Mouse (Mus musculus): ENCODE data around the gene Gm5617. TPM values are rescaled to one million over a fixed set of nuclear protein-coding genes. Genes with fewer than 3 reads are reported as not detected.

Gm5617 gene
- total RNA-seq (2023) = 10 to 100 TPM; 15.6 to 15.7 TPM

GRCm38 (mm10) chr9:48494817-48495547 lies at the start of gene Gm5617, which contains the start of gene Rbm7:
Gm5617 (plus strand) TSS chr9:48495442.
Rbm7 (minus strand) TSS chr9:48495299.

DNA sequence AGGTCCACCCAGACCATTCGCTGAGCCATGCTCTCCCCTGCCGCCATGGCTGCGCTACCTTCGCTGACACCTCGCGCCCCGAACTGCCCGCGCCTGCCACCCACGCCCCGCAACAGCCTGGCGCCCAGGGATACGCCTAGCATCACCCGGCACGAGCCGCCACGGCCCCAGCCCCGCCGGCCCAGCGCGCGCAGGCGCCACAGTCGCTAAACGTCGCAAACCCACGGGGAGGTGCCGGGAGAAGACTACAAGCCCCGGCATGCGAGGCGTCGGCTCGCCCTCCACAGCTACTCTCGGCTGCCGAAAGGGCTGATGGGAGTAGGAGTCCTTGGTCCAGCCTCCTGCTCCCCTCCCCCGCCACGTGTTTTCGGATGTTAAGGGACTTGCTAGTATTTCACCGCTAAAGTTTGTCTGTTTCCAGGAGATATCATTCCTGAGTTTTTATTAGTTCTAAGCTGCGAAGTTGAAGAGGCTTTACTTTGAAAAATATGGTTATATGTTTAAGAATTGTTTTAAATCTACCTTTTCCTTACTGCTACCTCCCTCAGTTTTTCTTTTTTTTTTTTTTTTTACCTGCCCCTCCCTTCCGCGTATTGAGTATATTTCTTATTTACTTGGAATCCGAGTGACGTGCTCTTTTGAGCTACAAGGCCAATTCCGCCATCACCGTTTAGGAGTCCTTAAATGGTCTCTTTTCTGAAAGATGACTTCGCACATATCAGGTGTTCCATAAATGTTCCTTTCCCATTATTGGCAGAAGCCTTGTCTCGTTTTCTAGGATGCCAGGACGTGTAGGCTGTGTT lies 14.6 kb upstream of the Gm5617 start, which contains the start of gene Rexo2:
Gene Rexo2, minus strand, starts transcription at position 213 of the 803 bp plus-strand sequence.

Other genes starting within 250 kb of the Gm5617 start
- gene Nxpe2, start 142.0 kb upstream of the Gm5617 start, total RNA-seq (2023) = 10 to 100 TPM; 68.7 to 76.7 TPM
- gene Rexo2, start 14.8 kb upstream of the Gm5617 start, total RNA-seq (2023) = 10 to 100 TPM; 46.7 to 56.2 TPM
- 10 to 100 TPM; 98.2 to 100.0 TPM for gene Rbm7, start 143 bp upstream of the Gm5617 start, total RNA-seq (2023)
- not detected for gene Nnmt, start 109.7 kb downstream of the Gm5617 start, total RNA-seq (2023)